Comparison of ENCODE assay signal across 13 mouse cellular contexts in genomic region chr10:7145614-7146013, GRCm38 (mm10).
DNase-seq lines count a peak whose midpoint lies in the region; ATAC-seq and TF ChIP-seq lines count a peak whose summit lies in the region.
"Had no signal": no experiment of that assay in that cellular context is flagged by ENCODE, and none has a peak within 500 bp of the region (broad histone marks: within the 10 kb centered on the region; RNA-seq: fewer than 3 reads in every experiment).

No protein-coding gene starts in this region.

- H3K9me3 ChIP-seq in megakaryocyte, embryonic 14.5 days = no peaks in the 10 kb centered on the region
- no peaks in the 10 kb centered on the region for H3K9me3 ChIP-seq in midbrain, embryonic 16.5 days (replicated peaks; ENCODE audit: control insufficient read depth, low read length, poor library complexity, severe bottlenecking)
- no peaks in the 10 kb centered on the region for H3K9me3 ChIP-seq in hindbrain, postnatal 0 days (ENCODE audit: low read length)
- H3K9me3 ChIP-seq: embryonic facial prominence, embryonic 15.5 days; heart, embryonic 15.5 days; limb, embryonic 15.5 days had no signal

- ATAC-seq in megakaryocyte, adult 5-6 weeks (ENCODE audit: poor library complexity, severe bottlenecking) = no peak
- ATAC-seq in midbrain, embryonic 16.5 days = no peak
- ATAC-seq in hindbrain, postnatal 0 days = no peak

- H3K36me3 ChIP-seq in megakaryocyte, embryonic 14.5 days (replicated peaks; ENCODE audit: low read length) = peaks cover 72% of the 10 kb centered on the region
- no peaks in the 10 kb centered on the region for H3K36me3 ChIP-seq in midbrain, embryonic 16.5 days (ENCODE audit: control insufficient read depth, insufficient read depth, low read length)
- H3K36me3 ChIP-seq in hindbrain, postnatal 0 days (ENCODE audit: insufficient read depth, low read length) = no peaks in the 10 kb centered on the region
- H3K36me3 ChIP-seq: heart, embryonic 15.5 days had no signal

- H3K4me1 ChIP-seq in megakaryocyte, embryonic 14.5 days = peaks cover 72% of the 10 kb centered on the region
- no peaks in the 10 kb centered on the region for H3K4me1 ChIP-seq in midbrain, embryonic 16.5 days (ENCODE audit: control insufficient read depth, insufficient read depth, low read length)
- H3K4me1 ChIP-seq in hindbrain, postnatal 0 days (ENCODE audit: insufficient read depth, low read length) = no peaks in the 10 kb centered on the region
- H3K4me1 ChIP-seq: embryonic facial prominence, embryonic 15.5 days; limb, embryonic 15.5 days had no signal

- no peak overlapping the region for H3K27ac ChIP-seq in midbrain, embryonic 16.5 days (ENCODE audit: low read length)
- no peak overlapping the region for H3K27ac ChIP-seq in hindbrain, postnatal 0 days
- H3K27ac ChIP-seq: embryonic facial prominence, embryonic 15.5 days; heart, embryonic 15.5 days; limb, embryonic 15.5 days had no signal

- no peaks in the 10 kb centered on the region for H3K27me3 ChIP-seq in megakaryocyte, embryonic 14.5 days (replicated peaks)
- no peaks in the 10 kb centered on the region for H3K27me3 ChIP-seq in midbrain, embryonic 16.5 days (ENCODE audit: control insufficient read depth, insufficient read depth, low read depth, low read length)
- H3K27me3 ChIP-seq in hindbrain, postnatal 0 days (ENCODE audit: insufficient read depth, low read length) = no peaks in the 10 kb centered on the region
- H3K27me3 ChIP-seq: embryonic facial prominence, embryonic 15.5 days; heart, embryonic 15.5 days; limb, embryonic 15.5 days had no signal

- TF ChIP-seq CTCF in hindbrain, postnatal 0 days (IDR thresholded peaks at IDR 0.05; ENCODE audit: low read depth) = no peak

- peak overlapping the region; percentile 34 for H3K4me3 ChIP-seq in megakaryocyte, embryonic 14.5 days (replicated peaks)
- H3K4me3 ChIP-seq in midbrain, embryonic 16.5 days (ENCODE audit: low read depth, low read length) = no peak overlapping the region
- no peak overlapping the region for H3K4me3 ChIP-seq in hindbrain, postnatal 0 days (ENCODE audit: low read length)
- H3K4me3 ChIP-seq: embryonic facial prominence, embryonic 15.5 days; heart, embryonic 15.5 days; limb, embryonic 15.5 days had no signal

- H3K9ac ChIP-seq in midbrain, embryonic 16.5 days (ENCODE audit: low read depth, low read length) = no peak overlapping the region
- H3K9ac ChIP-seq in hindbrain, postnatal 0 days (replicated peaks; ENCODE audit: low read length) = no peak overlapping the region
- H3K9ac ChIP-seq: embryonic facial prominence, embryonic 15.5 days; heart, embryonic 15.5 days; limb, embryonic 15.5 days had no signal

- DNase-seq in cerebellum, postnatal 10 days = peak; percentile 38 to 47
- DNase-seq in cerebellum, adult 8-10 months = no peak
- peak; percentile 40 to 66 for DNase-seq in kidney, postnatal 25 days
- no peak for DNase-seq in hindbrain, postnatal 0 days (ENCODE audit: low spot score)
- DNase-seq in embryo, embryonic 9.5 days (ENCODE audit: extremely low spot score) = no peak
- DNase-seq: cerebellum, adult 11 months; thymus, postnatal 14 days had no signal

- no peak overlapping the region for H3K4me2 ChIP-seq in midbrain, embryonic 16.5 days (ENCODE audit: low read length)
- no peak overlapping the region for H3K4me2 ChIP-seq in hindbrain, postnatal 0 days (ENCODE audit: low read depth, low read length)
- H3K4me2 ChIP-seq: embryonic facial prominence, embryonic 15.5 days; heart, embryonic 15.5 days; limb, embryonic 15.5 days had no signal

- WGBS in midbrain, embryonic 16.5 days = 96% methylated on average over 5 of the region's 5 CpGs
- WGBS in hindbrain, postnatal 0 days = 87% methylated on average over 5 of the region's 5 CpGs

Comparison
In these comparisons a context has a peak if more than half of its experiments do, and no peak if none do; other contexts are left out.
1. DNase-seq: peak in cerebellum, postnatal 10 days (2 of 2) and kidney, postnatal 25 days (2 of 2); none in cerebellum, adult 8-10 months (single experiment), hindbrain, postnatal 0 days (single experiment) and embryo, embryonic 9.5 days (single experiment).